Mouse (Mus musculus): ENCODE measurements around the gene Fam71b.

Gene Fam71b

DNA sequence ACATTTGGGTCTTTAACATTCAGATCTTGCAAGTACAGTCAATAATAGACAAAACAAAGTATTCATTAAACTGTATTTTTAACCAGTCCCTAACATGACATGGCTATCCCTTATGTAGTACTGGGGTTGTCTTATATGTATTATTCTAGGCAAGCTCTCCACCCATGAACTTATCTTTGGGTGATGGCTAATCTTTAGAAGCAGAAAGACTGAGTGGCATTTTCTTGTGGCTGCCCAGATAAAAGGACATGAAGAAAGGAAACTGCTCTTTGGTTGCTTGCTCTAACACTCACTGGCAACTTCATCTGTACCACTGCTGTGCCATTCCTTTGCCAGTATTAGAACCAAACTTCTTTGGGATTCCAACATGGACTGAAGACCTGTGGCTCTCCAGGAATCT lies 39.0 kb downstream of the Fam71b start:
- DNase-seq, result no peak

DNA sequence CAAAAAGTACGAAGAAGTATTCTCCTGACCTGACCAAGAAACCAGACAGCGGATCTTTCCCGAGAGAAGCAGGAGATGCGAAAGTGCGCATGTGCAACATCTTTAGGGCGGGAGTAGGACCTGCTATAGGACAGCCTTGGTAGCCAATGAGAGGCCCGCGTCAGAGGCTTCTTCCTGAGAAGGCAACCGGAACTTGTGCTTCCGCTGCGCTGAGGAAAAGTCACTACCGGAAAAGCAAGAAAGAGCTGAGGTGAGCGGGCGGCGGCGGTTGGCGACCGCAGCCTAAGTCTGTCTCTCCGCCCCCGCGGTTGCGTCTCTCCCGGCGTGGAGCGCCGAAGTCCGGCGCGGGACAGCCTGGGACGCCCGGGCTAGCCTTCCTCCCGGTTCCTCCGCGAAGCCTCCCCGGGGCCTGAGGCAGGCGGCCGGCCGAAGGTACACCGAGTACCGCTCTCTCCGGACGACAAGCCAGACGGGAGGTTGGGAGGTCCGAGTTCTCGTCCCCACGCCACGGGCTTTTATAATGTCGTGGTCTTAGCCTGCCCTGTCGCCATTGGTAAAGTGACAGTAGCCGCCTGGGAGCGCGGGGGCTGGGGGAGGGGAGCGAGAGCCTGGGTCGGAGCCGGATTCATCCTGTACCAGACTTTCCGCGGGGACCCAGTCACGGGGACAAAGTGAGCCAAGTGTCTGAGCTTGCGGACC lies 40.5 kb downstream of the Fam71b start, which contains the start of gene Med7:
Gene Med7, plus strand, starts transcription at position 166 of the 699 bp plus-strand sequence.
- peak; percentile 90 to 96 for DNase-seq

DNA sequence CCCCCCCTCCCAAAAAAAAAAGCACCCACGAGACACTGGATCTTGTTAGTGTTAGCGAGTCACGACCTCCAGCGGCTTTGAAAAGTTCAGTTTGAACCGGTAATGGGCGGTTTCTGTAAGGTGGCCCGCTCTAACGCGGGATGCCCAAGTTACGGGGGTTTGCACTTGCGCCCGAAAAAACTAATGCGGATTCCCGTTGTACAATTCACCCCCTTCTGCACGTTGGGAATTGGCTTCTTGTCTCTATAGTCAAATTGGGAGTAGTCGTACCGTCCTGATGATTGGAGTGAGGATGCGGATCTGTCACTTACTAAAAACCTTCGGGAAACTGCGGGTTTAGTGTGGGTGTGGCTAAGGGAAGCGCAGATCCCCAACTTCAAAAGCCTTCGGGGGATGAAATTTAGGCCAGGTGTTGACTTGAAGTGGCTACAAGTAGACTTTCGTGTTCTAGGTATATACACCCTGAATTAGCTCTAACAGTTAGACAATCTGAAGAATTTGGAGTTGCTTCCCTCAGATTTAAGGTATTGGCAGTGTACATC lies 41.2 kb downstream of the Fam71b start:
- DNase-seq, result peak in 1 of 2 experiments; percentile 38

GRCm38 (mm10) chr11:46439005-46439543 lies 42.7 kb downstream of the Fam71b start:
- DNase-seq, result no peak

GRCm38 (mm10) chr11:46441774-46442173 lies 45.4 kb downstream of the Fam71b start:
- DNase-seq, result no peak

GRCm38 (mm10) chr11:46443152-46443551 lies 46.8 kb downstream of the Fam71b start:
- no peak for DNase-seq

DNA sequence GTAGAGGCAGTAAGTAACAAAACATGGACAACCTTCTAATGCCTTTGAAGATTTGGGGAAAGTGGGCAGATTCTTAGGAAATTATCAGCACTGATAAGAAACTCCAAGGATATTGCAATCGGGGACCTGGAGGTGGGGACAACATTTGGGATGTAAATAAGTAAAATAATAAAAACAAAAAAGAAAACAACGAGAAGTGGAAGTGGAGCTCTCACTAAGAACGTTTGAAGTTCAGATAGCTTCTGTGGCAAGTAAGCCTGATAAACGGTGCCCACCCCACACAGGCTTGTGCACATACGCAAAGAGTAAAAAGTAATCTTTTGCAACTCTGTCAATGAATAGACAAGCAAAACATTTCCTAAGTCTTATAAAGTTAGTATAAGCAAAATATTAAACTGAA lies 47.6 kb downstream of the Fam71b start:
- DNase-seq, result no peak

- no peak for DNase-seq
Observed at GRCm38 (mm10) chr11:46446150-46446549, 49.8 kb downstream of the Fam71b start.

DNA sequence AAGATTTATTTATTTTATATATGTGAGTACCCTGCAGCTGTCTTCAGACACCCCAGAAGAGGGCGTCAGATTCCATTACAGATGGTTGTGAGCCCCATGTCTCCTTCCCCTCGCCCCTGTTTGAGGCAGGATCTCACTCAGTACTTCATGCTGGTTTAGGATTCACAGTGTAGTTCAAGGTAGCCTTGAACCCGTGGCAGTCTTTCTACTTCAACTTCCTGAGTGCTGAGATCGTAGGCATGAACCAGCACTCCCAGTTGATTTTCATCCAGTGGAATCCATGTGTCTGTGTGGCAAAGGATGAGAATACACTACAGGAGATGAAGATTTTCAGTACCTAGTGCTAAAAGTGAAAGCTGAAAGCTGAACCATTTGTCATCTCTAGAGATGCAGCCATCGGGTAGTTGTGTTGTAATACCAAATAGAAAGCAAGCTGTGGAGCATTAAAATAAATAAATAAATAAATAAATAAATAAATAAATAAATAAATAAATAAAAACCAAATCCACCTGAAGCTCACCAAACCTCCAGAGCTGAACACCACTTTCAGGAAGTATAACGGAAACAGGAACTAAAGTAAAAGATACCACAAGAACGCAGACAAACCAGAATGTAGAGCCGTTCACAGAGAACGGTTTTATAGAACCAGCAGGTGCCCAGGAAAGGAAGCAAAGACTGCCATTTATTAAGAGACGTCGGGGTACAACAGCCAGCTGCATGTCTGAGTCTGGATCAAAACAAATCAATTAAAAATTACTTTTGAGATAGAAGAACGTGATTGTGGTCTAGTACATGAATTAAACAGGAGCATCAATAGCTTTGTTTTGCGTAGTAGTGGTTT lies 51.5 kb downstream of the Fam71b start:
- DNase-seq, result no peak

DNA sequence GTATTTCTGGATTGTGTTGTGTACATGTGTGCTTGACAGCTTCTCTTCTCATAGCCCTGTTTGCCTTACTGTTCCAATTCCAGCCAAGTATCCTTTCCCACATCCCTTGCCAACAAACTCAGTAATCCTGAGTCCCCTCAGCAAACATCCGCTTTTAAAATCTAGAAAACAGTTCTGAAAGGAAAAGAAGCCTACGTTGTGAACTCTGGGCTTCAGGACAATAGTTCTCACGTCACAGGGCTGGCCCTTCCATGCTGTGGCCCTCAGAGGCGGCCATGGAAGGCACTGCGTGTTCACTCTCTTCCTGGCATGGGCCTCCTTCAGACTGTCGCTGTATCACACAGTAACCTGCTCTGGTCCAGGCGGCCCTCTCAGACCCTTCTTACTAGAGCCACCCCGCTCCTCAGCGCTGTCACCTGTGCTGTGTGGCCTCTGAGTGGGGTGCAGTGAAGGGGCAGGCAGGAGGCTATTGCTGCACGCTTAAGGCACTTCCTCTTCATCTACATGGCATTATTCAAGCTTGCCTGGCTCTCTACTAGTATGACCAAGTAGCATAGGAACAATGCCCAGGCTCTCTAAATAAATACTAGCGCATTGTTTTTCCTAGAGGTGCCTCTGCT lies 53.2 kb downstream of the Fam71b start:
- DNase-seq, result no peak

DNA sequence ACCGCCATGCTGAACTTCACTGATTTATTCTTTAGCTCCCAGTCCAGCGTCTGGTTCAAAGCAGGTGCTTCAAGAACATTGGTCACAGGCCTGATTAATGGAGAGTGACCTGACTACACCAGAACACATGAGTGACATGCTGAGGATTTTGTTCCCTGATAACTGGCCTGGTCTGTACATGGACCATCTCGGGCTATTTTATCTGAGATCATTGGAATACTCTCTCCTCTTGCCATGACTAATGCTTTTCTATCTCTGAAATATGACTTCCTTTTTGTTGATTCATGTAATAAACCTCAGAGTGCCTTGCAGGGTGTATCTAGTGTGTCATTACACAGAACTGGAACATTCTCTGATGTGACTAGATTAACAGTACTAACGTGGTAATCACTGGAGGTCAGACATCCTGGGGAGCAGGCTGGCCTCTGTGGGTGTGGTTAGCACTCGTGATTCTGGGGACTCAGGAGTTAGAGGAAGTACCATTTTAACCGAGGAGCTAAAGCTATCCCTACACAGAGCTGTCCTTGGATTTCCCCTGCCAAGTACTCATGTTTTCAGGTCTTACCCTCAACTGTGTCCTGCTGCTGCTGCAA lies 58.2 kb downstream of the Fam71b start, which contains the start of gene Havcr2:
Gene Havcr2, plus strand, starts transcription at position 483 of the 593 bp plus-strand sequence.
- no peak for DNase-seq

Data from thymus, postnatal 36 days (tissue).